14 mouse cellular contexts compared by ENCODE assay signal in genomic region chr9:107260836-107261235, GRCm38 (mm10). TPM values are rescaled to one million over a fixed set of nuclear protein-coding genes. Genes with fewer than 3 reads are reported as not detected.
DNase-seq lines count a peak whose midpoint lies in the region; ATAC-seq and TF ChIP-seq lines count a peak whose summit lies in the region.
"Had no signal": no experiment of that assay in that cellular context is flagged by ENCODE, and none has a peak within 500 bp of the region (broad histone marks: within the 10 kb centered on the region; RNA-seq: fewer than 3 reads in every experiment).

No protein-coding gene starts in this region.

- H3K4me2 ChIP-seq in neural tube, embryonic 12.5 days (replicated peaks): no peak overlapping the region
- H3K4me2 ChIP-seq in neural tube, embryonic 15.5 days: no peak overlapping the region
- H3K4me2 ChIP-seq: embryonic facial prominence, embryonic 13.5 days; liver, embryonic 15.5 days had no signal

- ATAC-seq in neural tube, embryonic 12.5 days (ENCODE audit: low FRiP score, low read depth): no peak
- ATAC-seq in neural tube, embryonic 15.5 days (ENCODE audit: low FRiP score): no peak

- peaks cover 43% of the 10 kb centered on the region for H3K27me3 ChIP-seq in heart, embryonic 10.5 days (ENCODE audit: insufficient read depth, poor library complexity, severe bottlenecking)
- H3K27me3 ChIP-seq in neural tube, embryonic 12.5 days (replicated peaks): no peaks in the 10 kb centered on the region
- no peaks in the 10 kb centered on the region for H3K27me3 ChIP-seq in neural tube, embryonic 15.5 days (replicated peaks)
- H3K27me3 ChIP-seq: embryonic facial prominence, embryonic 13.5 days; liver, embryonic 15.5 days had no signal

- no peak for TF ChIP-seq POLR2A in olfactory bulb, adult 2 months (IDR thresholded peaks at IDR 0.05; ENCODE audit: insufficient read depth, low read depth, low read length)

- 0 out of 2 replicates have a peak, but pooled peaks cover 15% of the 10 kb centered on the region for H3K4me1 ChIP-seq in heart, embryonic 10.5 days
- peaks cover 3% of the 10 kb centered on the region for H3K4me1 ChIP-seq in neural tube, embryonic 12.5 days
- peaks cover 4% of the 10 kb centered on the region for H3K4me1 ChIP-seq in neural tube, embryonic 15.5 days
- peaks cover 63% of the 10 kb centered on the region for H3K4me1 ChIP-seq in olfactory bulb, adult 2 months (ENCODE audit: control insufficient read depth, insufficient read depth, low read length)
- H3K4me1 ChIP-seq: embryonic facial prominence, embryonic 13.5 days had no signal

- no peaks in the 10 kb centered on the region for H3K9me3 ChIP-seq in heart, embryonic 10.5 days
- no peaks in the 10 kb centered on the region for H3K9me3 ChIP-seq in neural tube, embryonic 12.5 days
- no peaks in the 10 kb centered on the region for H3K9me3 ChIP-seq in neural tube, embryonic 15.5 days (replicated peaks)
- H3K9me3 ChIP-seq: embryonic facial prominence, embryonic 13.5 days; limb, embryonic 10.5 days; liver, embryonic 15.5 days had no signal

- H3K36me3 ChIP-seq in heart, embryonic 10.5 days: no peaks in the 10 kb centered on the region
- no peaks in the 10 kb centered on the region for H3K36me3 ChIP-seq in neural tube, embryonic 12.5 days
- no peaks in the 10 kb centered on the region for H3K36me3 ChIP-seq in neural tube, embryonic 15.5 days
- H3K36me3 ChIP-seq: embryonic facial prominence, embryonic 13.5 days; limb, embryonic 10.5 days; liver, embryonic 15.5 days had no signal

- no peak overlapping the region for H3K27ac ChIP-seq in heart, embryonic 10.5 days
- H3K27ac ChIP-seq in neural tube, embryonic 12.5 days: no peak overlapping the region
- no peak overlapping the region for H3K27ac ChIP-seq in neural tube, embryonic 15.5 days (replicated peaks)
- peak overlapping the region; percentile 91 for H3K27ac ChIP-seq in olfactory bulb, adult 2 months (ENCODE audit: insufficient read depth, low read depth, low read length)
- H3K27ac ChIP-seq: embryonic facial prominence, embryonic 13.5 days; limb, embryonic 10.5 days; liver, embryonic 15.5 days had no signal

- H3K4me3 ChIP-seq in heart, embryonic 10.5 days: no peak overlapping the region
- no peak overlapping the region for H3K4me3 ChIP-seq in neural tube, embryonic 12.5 days
- H3K4me3 ChIP-seq in neural tube, embryonic 15.5 days (replicated peaks): no peak overlapping the region
- H3K4me3 ChIP-seq in olfactory bulb, adult 2 months (ENCODE audit: insufficient read depth, low read depth, low read length): no peak overlapping the region
- H3K4me3 ChIP-seq: embryonic facial prominence, embryonic 13.5 days; limb, embryonic 10.5 days; liver, embryonic 15.5 days had no signal

- peak; percentile 93 for DNase-seq in heart, adult 11 months
- DNase-seq in heart, embryonic 10.5 days (ENCODE audit: low spot score): no peak
- DNase-seq in brain, adult 2 months (ENCODE audit: low read depth, low spot score): peak; percentile 70
- DNase-seq in thymus, postnatal 14 days: no peak
- DNase-seq in liver: no peak
- DNase-seq: adrenal gland, postnatal 14 days; heart, postnatal 14 days; kidney, adult 9 months had no signal

- 69% methylated on average over 8 of the region's 8 CpGs for WGBS in heart, embryonic 10.5 days
- 76% methylated on average over 8 of the region's 8 CpGs for WGBS in neural tube, embryonic 12.5 days
- WGBS in neural tube, embryonic 15.5 days: 68% methylated on average over 8 of the region's 8 CpGs
- WGBS in olfactory bulb, adult 2 months: 25% methylated on average over 8 of the region's 8 CpGs

- 0 out of 2 replicates have a peak overlapping the region, but pooled peaks have one; percentile 1 for H3K9ac ChIP-seq in neural tube, embryonic 12.5 days
- H3K9ac ChIP-seq in neural tube, embryonic 15.5 days (replicated peaks): no peak overlapping the region
- H3K9ac ChIP-seq: embryonic facial prominence, embryonic 13.5 days; liver, embryonic 15.5 days had no signal

- TF ChIP-seq CTCF in olfactory bulb, adult 2 months (IDR thresholded peaks at IDR 0.05; ENCODE audit: insufficient read depth, low read depth, low read length): no peak

RNA-seq across cellular contexts. Expression of gene Mapkapk3, which starts 28.8 kb away (rescaled TPM):
- polyA plus RNA-seq in heart, embryonic 10.5 days (2016; fragmentation: Nextera tagmentation; extraction: Ambion mirVana): 7.1 and 10.1 TPM in 2 replicates
- polyA plus RNA-seq in neural tube, embryonic 12.5 days (2016; fragmentation: Nextera tagmentation; extraction: Ambion mirVana): 3.5 and 3.7 TPM in 2 replicates
- 2.2 and 9.4 TPM in 2 replicates for polyA plus RNA-seq in neural tube, embryonic 15.5 days (2015; fragmentation: Nextera tagmentation; extraction: Ambion mirVana)
- not detected in 2 replicates for polyA plus RNA-seq in olfactory bulb, adult 2 months (2012; ENCODE audit: insufficient read depth, insufficient read length, low replicate concordance, missing spikeins)

RNA-seq across cellular contexts. Expression of gene Dock3, which starts 29.1 kb away (rescaled TPM):
- 0.22 and 0.57 TPM in 2 replicates for polyA plus RNA-seq in heart, embryonic 10.5 days (2016; fragmentation: Nextera tagmentation; extraction: Ambion mirVana)
- polyA plus RNA-seq in neural tube, embryonic 12.5 days (2016; fragmentation: Nextera tagmentation; extraction: Ambion mirVana): 13.6 and 14.6 TPM in 2 replicates
- polyA plus RNA-seq in neural tube, embryonic 15.5 days (2015; fragmentation: Nextera tagmentation; extraction: Ambion mirVana): 18.6 and 26.7 TPM in 2 replicates
- 452 TPM in 1 of 2 replicates, not detected in the other for polyA plus RNA-seq in olfactory bulb, adult 2 months (2012; ENCODE audit: insufficient read depth, insufficient read length, low replicate concordance, missing spikeins)

RNA-seq across cellular contexts. Expression of gene Cish, which starts 35.0 kb away (rescaled TPM):
- 9.4 and 13.2 TPM in 2 replicates for polyA plus RNA-seq in heart, embryonic 10.5 days (2016; fragmentation: Nextera tagmentation; extraction: Ambion mirVana)
- polyA plus RNA-seq in neural tube, embryonic 12.5 days (2016; fragmentation: Nextera tagmentation; extraction: Ambion mirVana): 6.6 and 9.3 TPM in 2 replicates
- 12.6 and 15.5 TPM in 2 replicates for polyA plus RNA-seq in neural tube, embryonic 15.5 days (2015; fragmentation: Nextera tagmentation; extraction: Ambion mirVana)
- not detected in 2 replicates for polyA plus RNA-seq in olfactory bulb, adult 2 months (2012; ENCODE audit: insufficient read depth, insufficient read length, low replicate concordance, missing spikeins)

Comparison
In these comparisons a context has a peak if more than half of its experiments do, and no peak if none do; other contexts are left out.
1. DNase-seq: peak in heart, adult 11 months (single experiment) and brain, adult 2 months (single experiment); none in heart, embryonic 10.5 days (single experiment), thymus, postnatal 14 days (single experiment) and liver (single experiment).